Mouse (Mus musculus) heart, embryonic 14.5 days (tissue): Measurements from ENCODE around the gene Ostm1. TPM values are rescaled to one million over a fixed set of nuclear protein-coding genes. Genes with fewer than 3 reads are reported as not detected.

Experiments used
- ATAC-seq: fragments of 200-750 bp; cut with Nextera tagmentation; 2 replicates; pipeline ENCODE4 v1.8.0; 2017; ENCODE audit warnings: low read depth, moderate TSS enrichment; ENCODE audit not compliant: insufficient number of reproducible peaks, insufficient read depth, low FRiP score
- H3K27ac ChIP-seq, 2 experiments: fragments of 200-500 bp in 1 of 2; fragments of 300-500 bp in 1 of 2; sonication (generic) in 1 of 2; replicated peaks in 1 of 2; 2 replicates each; pipeline ENCODE4 v1.5.1; 2012 to 2014; ENCODE audit warnings: low read depth in 2 of 2, low read length in 2 of 2, control low read depth in 1 of 2, mild to moderate bottlenecking in 1 of 2, mixed read lengths in 1 of 2; ENCODE audit not compliant: control insufficient read depth in 1 of 2, insufficient read depth in 1 of 2
- H3K27me3 ChIP-seq: fragments of 300-500 bp; sonication (generic); 2 replicates; pipeline ENCODE4 v1.6.1; 2014; ENCODE audit warnings: mild to moderate bottlenecking, low read length, control low read depth; ENCODE audit not compliant: control insufficient read depth, insufficient read depth
- H3K36me3 ChIP-seq: fragments of 300-500 bp; sonication (generic); 2 replicates; pipeline ENCODE4 v1.6.1; 2014; ENCODE audit warnings: mild to moderate bottlenecking, control low read depth, low read length, mixed read lengths; ENCODE audit not compliant: control insufficient read depth, insufficient read depth
- H3K4me1 ChIP-seq, 2 experiments: fragments of 200-500 bp in 1 of 2; fragments of 300-500 bp in 1 of 2; sonication (generic) in 1 of 2; 2 replicates each; pipeline ENCODE4 v1.6.1; 2012 to 2014; ENCODE audit warnings: low read length in 2 of 2, control low read depth in 1 of 2, mixed read lengths in 1 of 2; ENCODE audit not compliant: control insufficient read depth in 2 of 2, insufficient read depth in 2 of 2
- H3K4me2 ChIP-seq: fragments of 300-500 bp; sonication (generic); 2 replicates; pipeline ENCODE4 v1.6.1; 2014; ENCODE audit warnings: mild to moderate bottlenecking, low read length
- H3K4me3 ChIP-seq, 2 experiments: fragments of 200-500 bp in 1 of 2; fragments of 300-500 bp in 1 of 2; sonication (generic) in 1 of 2; 2 replicates each; pipeline ENCODE4 v1.5.1; 2012 to 2014; ENCODE audit warnings: low read length in 2 of 2, mild to moderate bottlenecking in 2 of 2, control low read depth in 1 of 2, low read depth in 1 of 2, moderate library complexity in 1 of 2; ENCODE audit not compliant: control insufficient read depth in 1 of 2, insufficient read depth in 1 of 2
- H3K9ac ChIP-seq: fragments of 300-500 bp; sonication (generic); 2 replicates; pipeline ENCODE4 v1.6.1; 2014; ENCODE audit warnings: mild to moderate bottlenecking, low read length
- H3K9me3 ChIP-seq: fragments of 300-500 bp; sonication (generic); 2 replicates; pipeline ENCODE4 v1.6.1; 2016; ENCODE audit warnings: low read length, control low read depth; ENCODE audit not compliant: control insufficient read depth
- WGBS: fragments of 180-500 bp; shearing (Covaris S2); extraction: QIAGEN DNeasy Blood & Tissue Kit; methylation state at CpG from one replicate; pipeline ENCODE4 v1.1.7; 2014; 5-methylcytosine and 5-hydroxymethylcytosine counted together
- polyA plus RNA-seq: library from polyadenylated mRNA; unstranded; fragments of >200 nt; fragmentation: Nextera tagmentation; extraction: Ambion mirVana; gene quantifications from 2 replicates; pipeline ENCODE4 v1.2.1, GENCODE M21; 2014

The Ostm1 gene
- polyA plus RNA-seq, result 22.3 and 22.7 TPM in 2 replicates

DNA sequence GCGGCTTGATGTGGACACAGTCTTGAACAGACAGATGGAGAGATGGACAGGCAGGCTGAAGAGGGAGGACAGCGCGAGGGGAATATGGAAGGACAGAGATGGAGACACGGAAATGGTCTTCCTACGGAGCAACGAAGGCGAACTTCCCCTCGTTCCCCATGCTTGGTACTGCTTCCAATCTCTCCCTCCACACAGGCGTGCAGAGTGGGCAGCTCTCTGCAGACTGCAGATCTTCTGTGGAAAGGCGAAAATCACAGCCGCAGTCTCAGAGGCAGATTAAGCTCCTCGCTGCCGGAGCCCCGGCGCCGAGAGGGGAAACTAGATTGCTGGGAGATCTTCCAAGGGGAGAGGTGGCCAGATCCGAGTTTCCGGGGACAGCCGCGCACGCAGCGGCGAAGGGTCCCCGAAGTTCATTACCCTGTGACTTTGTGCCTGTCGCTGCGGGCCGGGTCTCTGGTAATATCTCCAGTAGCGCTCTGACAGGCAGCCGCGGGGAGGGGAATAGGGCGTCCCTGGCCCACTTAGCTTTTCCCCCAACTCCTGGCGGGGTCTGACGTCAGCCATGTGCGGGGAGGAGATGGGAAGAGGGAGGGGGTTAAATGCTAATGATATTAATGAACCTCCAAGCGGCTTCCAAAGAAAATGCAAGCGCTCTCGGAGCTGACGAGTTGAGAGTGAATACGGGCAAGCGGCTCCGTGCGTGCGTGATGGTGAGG, at the start of gene Ostm1, which contains the start of gene Nr2e1:
Gene Ostm1 (plus strand): TSS at position 666 of the 716 bp plus-strand sequence.
Gene Nr2e1 (minus strand): TSS at position 476 of the 716 bp plus-strand sequence.
- under 1% methylated on average over 43 of the region's 43 CpGs for WGBS
- Histone ChIP-seq H3K36me3 (no peaks in the 10 kb centered on the region), H3K4me1 (peaks cover 5 to 30% of the 10 kb centered on the region in 2 experiments; a peak in 3 of 4 replicates), H3K9me3 (0 out of 2 replicates have a peak, but pooled peaks cover 3% of the 10 kb centered on the region), H3K27ac (no peak within 1 kb of the TSS), H3K4me3 (peak within 1 kb of the TSS; percentile 11 to 39), H3K9ac (no peak within 1 kb of the TSS), H3K4me2 (peak within 1 kb of the TSS; percentile 57), H3K27me3 (peaks cover 98% of the 10 kb centered on the region)
- no peak for ATAC-seq

DNA sequence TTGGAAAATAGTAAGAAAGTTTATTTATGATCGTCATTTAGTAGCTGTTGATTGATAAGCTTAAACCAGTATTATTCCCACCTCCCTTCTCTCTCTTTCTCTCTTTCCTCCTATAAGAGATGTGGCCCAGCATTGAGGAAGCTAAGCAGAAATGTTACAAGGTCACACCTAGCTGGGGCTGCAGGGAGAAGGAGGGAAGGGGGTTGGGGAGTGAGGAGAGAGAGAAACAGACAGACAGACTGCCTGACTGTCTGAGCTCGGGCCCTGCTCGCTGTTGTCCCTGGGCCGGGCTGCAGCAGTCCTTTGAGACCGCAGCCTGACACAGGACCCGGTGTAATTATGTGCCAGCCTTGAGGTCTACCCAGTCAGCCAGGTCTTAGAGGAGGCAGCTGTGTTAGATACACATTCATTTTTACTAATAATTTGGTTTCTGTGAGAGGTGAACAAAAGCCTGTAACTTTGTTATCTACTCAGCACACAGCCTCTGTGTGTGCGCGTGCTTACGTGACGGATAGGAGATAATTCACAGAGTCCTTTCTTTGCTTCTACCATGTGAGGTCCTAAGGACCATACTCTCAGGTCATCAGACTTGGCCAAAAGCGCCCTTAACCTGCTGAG, 49.7 kb upstream of the Ostm1 start:
- no peak overlapping the region for H3K4me2 ChIP-seq

GRCm38 (mm10) chr10:42537571-42538316, 45.9 kb upstream of the Ostm1 start:
- H3K36me3 ChIP-seq, result peaks cover 40% of the 10 kb centered on the region
- H3K4me1 ChIP-seq, result peaks cover 0 to 7% of the 10 kb centered on the region in 2 experiments; a peak in 2 of 4 replicates
- 53% methylated on average over 9 of the region's 9 CpGs for WGBS
- H3K9ac ChIP-seq, result no peak overlapping the region
- no peaks in the 10 kb centered on the region for H3K27me3 ChIP-seq
- no peak overlapping the region for H3K4me3 ChIP-seq
- ATAC-seq, result no peak
- no peak overlapping the region for H3K27ac ChIP-seq
- no peaks in the 10 kb centered on the region for H3K9me3 ChIP-seq
- H3K4me2 ChIP-seq, result no peak overlapping the region

More for the DNA sequence above, 49.7 kb upstream of the Ostm1 start:
- peaks cover 68% of the 10 kb centered on the region for H3K36me3 ChIP-seq
- H3K4me3 ChIP-seq, result no peak overlapping the region
- no peaks in the 10 kb centered on the region for H3K27me3 ChIP-seq
- ATAC-seq, result no peak
- no peaks in the 10 kb centered on the region for H3K9me3 ChIP-seq
- 84% methylated on average over 11 of the region's 11 CpGs for WGBS
- no peak overlapping the region for H3K27ac ChIP-seq
- no peak overlapping the region for H3K9ac ChIP-seq
- H3K4me1 ChIP-seq, result peaks cover 0 to 7% of the 10 kb centered on the region in 2 experiments; a peak in 2 of 4 replicates

DNA sequence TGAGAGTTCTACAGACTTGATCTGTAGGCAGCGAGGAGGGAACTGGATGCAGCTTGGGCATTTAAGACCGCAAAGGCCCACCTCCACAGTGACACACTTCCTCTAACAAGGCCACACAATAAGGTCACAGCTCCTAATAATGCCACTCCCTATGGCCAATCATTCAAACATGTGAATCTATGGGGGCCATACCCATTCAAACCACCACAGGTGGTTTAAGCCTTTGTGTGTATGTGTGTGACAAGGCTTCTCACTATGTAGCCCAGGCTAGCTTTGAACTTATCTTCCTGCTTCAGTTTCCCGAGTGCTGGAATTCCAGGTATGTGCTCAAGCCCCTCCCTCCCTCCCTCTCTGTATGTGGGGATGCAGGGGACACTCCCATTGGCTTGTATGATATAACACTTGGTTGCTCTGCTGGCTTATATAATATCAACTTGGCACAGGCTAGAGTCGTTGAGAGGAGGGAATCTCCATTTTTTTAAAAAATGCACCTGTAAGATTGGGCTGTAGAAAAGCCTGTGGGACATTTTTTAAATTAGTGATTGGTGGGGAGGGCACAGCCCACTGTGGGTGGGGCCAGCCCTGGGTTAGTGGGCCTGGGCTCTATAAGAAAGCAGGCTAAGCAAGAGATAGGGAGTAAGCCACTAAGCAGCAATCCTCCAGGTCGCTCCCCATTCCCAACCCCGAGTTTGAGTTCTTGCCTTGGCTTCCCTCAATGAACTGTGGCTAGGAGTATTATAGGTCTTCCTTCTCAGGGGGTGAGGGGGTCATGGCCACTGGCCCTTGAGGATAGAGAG, 37.7 kb upstream of the Ostm1 start:
- Histone ChIP-seq H3K4me3 (no peak overlapping the region), H3K4me1 (no peaks in the 10 kb centered on the region), H3K9me3 (no peaks in the 10 kb centered on the region), H3K4me2 (no peak overlapping the region), H3K27me3 (no peaks in the 10 kb centered on the region), H3K36me3 (no peaks in the 10 kb centered on the region), H3K27ac (no peak overlapping the region), H3K9ac (no peak overlapping the region)
- ATAC-seq, result no peak
- WGBS, result 71% methylated on average over 6 of the region's 6 CpGs

DNA sequence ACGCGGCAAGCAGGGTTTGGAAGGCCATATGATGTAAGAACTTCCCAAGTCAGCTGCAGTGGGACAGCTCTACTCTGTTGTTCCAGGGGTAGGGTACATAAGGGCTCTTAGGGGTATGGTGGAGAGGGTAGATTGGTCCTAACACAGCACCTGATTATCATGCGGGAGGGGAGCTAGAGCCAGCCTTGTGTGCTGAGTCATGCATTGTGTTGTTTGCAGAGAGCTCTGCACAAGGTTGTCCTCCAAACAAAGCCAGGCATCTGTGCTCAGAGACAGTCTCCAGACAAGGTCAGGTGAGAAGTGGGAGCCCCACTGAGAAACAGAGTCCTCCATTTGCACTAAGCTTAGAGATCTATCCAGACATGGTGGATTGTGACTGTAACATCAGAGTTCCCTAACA, 37.1 kb upstream of the Ostm1 start:
- no peak for ATAC-seq
- Histone ChIP-seq H3K36me3 (no peaks in the 10 kb centered on the region), H3K4me2 (no peak overlapping the region), H3K9me3 (no peaks in the 10 kb centered on the region), H3K4me1 (no peaks in the 10 kb centered on the region), H3K4me3 (no peak overlapping the region), H3K9ac (no peak overlapping the region), H3K27ac (no peak overlapping the region), H3K27me3 (no peaks in the 10 kb centered on the region)
- 84% methylated on average over 3 of the region's 3 CpGs for WGBS

DNA sequence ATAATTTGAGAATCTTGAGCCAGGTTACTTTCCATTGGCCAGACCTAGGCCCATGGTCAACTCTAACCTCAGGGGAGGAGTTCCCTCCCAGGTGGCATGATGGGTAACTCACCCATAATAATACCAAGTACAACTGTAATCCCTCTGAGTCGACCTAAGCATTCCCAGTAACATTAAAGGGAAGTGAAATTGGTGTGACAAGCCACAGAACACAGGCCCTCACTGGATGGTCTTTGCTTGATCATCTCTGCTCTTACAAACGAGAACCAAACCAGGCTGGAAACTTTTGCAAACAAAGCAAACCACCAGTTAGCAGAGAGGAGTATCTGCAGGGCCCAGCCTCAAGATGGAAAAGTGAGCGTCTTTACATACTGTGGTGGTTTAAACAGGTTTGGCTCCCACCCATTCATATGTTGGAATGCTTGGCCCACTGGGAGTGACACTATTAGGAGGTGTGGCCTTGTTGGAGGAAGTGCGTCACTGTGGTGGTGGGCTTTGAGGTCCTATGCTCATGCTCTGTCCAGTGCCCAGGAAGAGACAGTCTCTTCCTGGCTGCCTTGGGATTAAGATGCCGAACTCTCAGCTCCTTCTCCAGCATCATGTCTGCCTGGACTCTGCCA, 23.9 kb upstream of the Ostm1 start:
- 69% methylated on average over 5 of the region's 5 CpGs for WGBS
- peaks cover 0 to 3% of the 10 kb centered on the region in 2 experiments; a peak in 1 of 4 replicates for H3K4me1 ChIP-seq
- H3K36me3 ChIP-seq, result no peaks in the 10 kb centered on the region
- no peak overlapping the region for H3K4me3 ChIP-seq
- no peaks in the 10 kb centered on the region for H3K9me3 ChIP-seq
- no peak for ATAC-seq
- no peak overlapping the region for H3K4me2 ChIP-seq
- no peak overlapping the region for H3K9ac ChIP-seq
- H3K27me3 ChIP-seq, result peaks cover 15% of the 10 kb centered on the region
- H3K27ac ChIP-seq, result no peak overlapping the region
